Mouse (Mus musculus): ENCODE data around the gene Sh3rf3. TPM values are rescaled to one million over a fixed set of nuclear protein-coding genes. Genes with fewer than 3 reads are reported as not detected.

The Sh3rf3 gene
- total RNA-seq, 2 experiments from 2014 or later, result not detected

- ATAC-seq (replicated peaks; ENCODE audit: low FRiP score, poor library complexity, severe bottlenecking), result no peak
Observed at GRCm38 (mm10) chr10:58907001-58907443, 93.9 kb downstream of the Sh3rf3 start.

GRCm38 (mm10) chr10:58908451-58908850 is 95.3 kb downstream of the Sh3rf3 start:
- ATAC-seq (replicated peaks; ENCODE audit: low FRiP score, poor library complexity, severe bottlenecking), result no peak

GRCm38 (mm10) chr10:58915301-58916245 is 102.4 kb downstream of the Sh3rf3 start:
- no peak for ATAC-seq (replicated peaks; ENCODE audit: low FRiP score, poor library complexity, severe bottlenecking)

GRCm38 (mm10) chr10:58921643-58922188 is 108.6 kb downstream of the Sh3rf3 start:
- no peak for ATAC-seq (replicated peaks; ENCODE audit: low FRiP score, poor library complexity, severe bottlenecking)

GRCm38 (mm10) chr10:58922216-58922829 is 109.2 kb downstream of the Sh3rf3 start:
- no peak for ATAC-seq (replicated peaks; ENCODE audit: low FRiP score, poor library complexity, severe bottlenecking)

GRCm38 (mm10) chr10:58922993-58923392 is 109.8 kb downstream of the Sh3rf3 start:
- no peak for ATAC-seq (replicated peaks; ENCODE audit: low FRiP score, poor library complexity, severe bottlenecking)

- ATAC-seq (replicated peaks; ENCODE audit: low FRiP score, poor library complexity, severe bottlenecking), result no peak
Observed at GRCm38 (mm10) chr10:58926578-58926977, 113.4 kb downstream of the Sh3rf3 start.

- ATAC-seq (replicated peaks; ENCODE audit: low FRiP score, poor library complexity, severe bottlenecking), result no peak
Observed at GRCm38 (mm10) chr10:58928952-58929442, 115.8 kb downstream of the Sh3rf3 start.

- ATAC-seq (replicated peaks; ENCODE audit: low FRiP score, poor library complexity, severe bottlenecking), result no peak
Observed at GRCm38 (mm10) chr10:58932151-58932773, 119.1 kb downstream of the Sh3rf3 start.

- no peak for ATAC-seq (replicated peaks; ENCODE audit: low FRiP score, poor library complexity, severe bottlenecking)
Observed at GRCm38 (mm10) chr10:58935606-58936005, 122.4 kb downstream of the Sh3rf3 start.

GRCm38 (mm10) chr10:58936441-58936860 is 123.3 kb downstream of the Sh3rf3 start:
- no peak for ATAC-seq (replicated peaks; ENCODE audit: low FRiP score, poor library complexity, severe bottlenecking)

- no peak for ATAC-seq (replicated peaks; ENCODE audit: low FRiP score, poor library complexity, severe bottlenecking)
Observed at GRCm38 (mm10) chr10:58937521-58937920, 124.4 kb downstream of the Sh3rf3 start.

- ATAC-seq (replicated peaks; ENCODE audit: low FRiP score, poor library complexity, severe bottlenecking), result no peak
Observed at GRCm38 (mm10) chr10:58942819-58943218, 129.7 kb downstream of the Sh3rf3 start.

- ATAC-seq (replicated peaks; ENCODE audit: low FRiP score, poor library complexity, severe bottlenecking), result no peak
Observed at GRCm38 (mm10) chr10:58943661-58944400, 130.7 kb downstream of the Sh3rf3 start.

- ATAC-seq (replicated peaks; ENCODE audit: low FRiP score, poor library complexity, severe bottlenecking), result no peak
Observed at GRCm38 (mm10) chr10:58944930-58945329, 131.8 kb downstream of the Sh3rf3 start.

- no peak for ATAC-seq (replicated peaks; ENCODE audit: low FRiP score, poor library complexity, severe bottlenecking)
Observed at GRCm38 (mm10) chr10:58949770-58950638, 136.8 kb downstream of the Sh3rf3 start.

GRCm38 (mm10) chr10:58960193-58960592 is 147.0 kb downstream of the Sh3rf3 start:
- no peak for ATAC-seq (replicated peaks; ENCODE audit: low FRiP score, poor library complexity, severe bottlenecking)

GRCm38 (mm10) chr10:58968236-58968635 is 155.1 kb downstream of the Sh3rf3 start:
- no peak for ATAC-seq (replicated peaks; ENCODE audit: low FRiP score, poor library complexity, severe bottlenecking)

Data from erythroid progenitor cell, adult 5-6 weeks (primary cell).